Mouse (Mus musculus): ENCODE results near the gene Arl3. TPM values are rescaled to one million over a fixed set of nuclear protein-coding genes. Genes with fewer than 3 reads are reported as not detected.

Gene Arl3
- total RNA-seq, 1 experiment: 39.7 TPM

- Histone ChIP-seq H3K9me3 (ENCODE audit: control insufficient read depth, insufficient read depth, low read depth, low read length) (no peaks in the 10 kb centered on the region), H3K4me3 (ENCODE audit: insufficient read depth in 1 of 2, low read depth in 1 of 2, low read length in 2 of 2, poor library complexity in 1 of 2, severe bottlenecking in 1 of 2) (no peak overlapping the region), H3K36me3 (ENCODE audit: control insufficient read depth, insufficient read depth, low read length, poor library complexity, severe bottlenecking) (no peaks in the 10 kb centered on the region; the same call in 1 of the 2 replicates), H3K9ac (ENCODE audit: insufficient read depth, low read depth, low read length, poor library complexity, severe bottlenecking) (no peak overlapping the region), H3K27ac (ENCODE audit: insufficient read depth, low read depth, low read length, poor library complexity, severe bottlenecking) (no peak overlapping the region), H3K4me1 (ENCODE audit: control insufficient read depth in 2 of 2, insufficient read depth in 2 of 2, low read length in 2 of 2, poor library complexity in 1 of 2) (peaks cover 7 to 12% of the 10 kb centered on the region in 2 experiments; a peak in 3 of 4 replicates)
- DNase-seq (ENCODE audit: low read depth, low spot score): no peak
- in situ Hi-C loops (cut with MboI; ENCODE audit: low sequenced_read_pairs in 2 of 2, unreplicated experiment in 2 of 2): no loop called here
- no peak for TF ChIP-seq CHD2 (IDR thresholded peaks at IDR 0.05; ENCODE audit: low read depth, low read length)
- no peak for TF ChIP-seq MAFK (IDR thresholded peaks at IDR 0.05; ENCODE audit: insufficient read depth, low read depth, low read length)
- TF ChIP-seq ZNF384 (IDR thresholded peaks at IDR 0.05; ENCODE audit: low read depth, low read length): no peak
Observed at GRCm38 (mm10) chr19:46563603-46564002, 9.4 kb downstream of the Arl3 start.

- Histone ChIP-seq H3K27ac (ENCODE audit: insufficient read depth, low read depth, low read length, poor library complexity, severe bottlenecking) (no peak overlapping the region), H3K9me3 (ENCODE audit: control insufficient read depth, insufficient read depth, low read depth, low read length) (no peaks in the 10 kb centered on the region), H3K4me1 (ENCODE audit: control insufficient read depth in 2 of 2, insufficient read depth in 2 of 2, low read length in 2 of 2, poor library complexity in 1 of 2) (peaks cover 7 to 17% of the 10 kb centered on the region in 2 experiments; a peak in 3 of 4 replicates), H3K4me3 (ENCODE audit: insufficient read depth in 1 of 2, low read depth in 1 of 2, low read length in 2 of 2, poor library complexity in 1 of 2, severe bottlenecking in 1 of 2) (no peak overlapping the region), H3K36me3 (ENCODE audit: control insufficient read depth, insufficient read depth, low read length, poor library complexity, severe bottlenecking) (no peaks in the 10 kb centered on the region; the same call in 1 of the 2 replicates), H3K9ac (ENCODE audit: insufficient read depth, low read depth, low read length, poor library complexity, severe bottlenecking) (no peak overlapping the region)
- TF ChIP-seq HCFC1 (IDR thresholded peaks at IDR 0.05; ENCODE audit: borderline replicate concordance, insufficient read depth, low read length): no peak
- TF ChIP-seq CHD2 (IDR thresholded peaks at IDR 0.05; ENCODE audit: low read depth, low read length): no peak
- no peak for TF ChIP-seq MAFK (IDR thresholded peaks at IDR 0.05; ENCODE audit: insufficient read depth, low read depth, low read length)
- no peak for TF ChIP-seq ZC3H11A (IDR thresholded peaks at IDR 0.05; ENCODE audit: borderline replicate concordance, low read depth, low read length)
- no peak for TF ChIP-seq ZNF384 (IDR thresholded peaks at IDR 0.05; ENCODE audit: low read depth, low read length)
- in situ Hi-C loops (cut with MboI; ENCODE audit: low sequenced_read_pairs in 2 of 2, unreplicated experiment in 2 of 2): no loop called here
- DNase-seq (ENCODE audit: low read depth, low spot score): no peak
Observed at GRCm38 (mm10) chr19:46562581-46563515, 10.2 kb downstream of the Arl3 start.

- Histone ChIP-seq H3K9ac (ENCODE audit: insufficient read depth, low read depth, low read length, poor library complexity, severe bottlenecking) (peak overlapping the region; percentile 62; the same call in 1 of the 2 replicates), H3K9me3 (ENCODE audit: control insufficient read depth, insufficient read depth, low read depth, low read length) (no peaks in the 10 kb centered on the region), H3K27ac (ENCODE audit: insufficient read depth, low read depth, low read length, poor library complexity, severe bottlenecking) (no peak overlapping the region), H3K36me3 (ENCODE audit: control insufficient read depth, insufficient read depth, low read length, poor library complexity, severe bottlenecking) (no peaks in the 10 kb centered on the region; the same call in 1 of the 2 replicates), H3K4me1 (ENCODE audit: control insufficient read depth in 2 of 2, insufficient read depth in 2 of 2, low read length in 2 of 2, poor library complexity in 1 of 2) (peaks cover 7 to 19% of the 10 kb centered on the region in 2 experiments; a peak in 3 of 4 replicates), H3K4me3 (ENCODE audit: insufficient read depth in 1 of 2, low read depth in 1 of 2, low read length in 2 of 2, poor library complexity in 1 of 2, severe bottlenecking in 1 of 2) (no peak overlapping the region)
- TF ChIP-seq CHD2 (IDR thresholded peaks at IDR 0.05; ENCODE audit: low read depth, low read length) (no peak), ZNF384 (IDR thresholded peaks at IDR 0.05; ENCODE audit: low read depth, low read length) (no peak), MAFK (IDR thresholded peaks at IDR 0.05; ENCODE audit: insufficient read depth, low read depth, low read length) (no peak), HCFC1 (IDR thresholded peaks at IDR 0.05; ENCODE audit: borderline replicate concordance, insufficient read depth, low read length) (no peak), ZC3H11A (IDR thresholded peaks at IDR 0.05; ENCODE audit: borderline replicate concordance, low read depth, low read length) (no peak)
- peak; percentile 39 for DNase-seq (ENCODE audit: low read depth, low spot score)
- in situ Hi-C loops (cut with MboI; ENCODE audit: low sequenced_read_pairs in 2 of 2, unreplicated experiment in 2 of 2): no loop called here
Observed at GRCm38 (mm10) chr19:46562132-46562531, 10.9 kb downstream of the Arl3 start.

- no peak for DNase-seq (ENCODE audit: low read depth, low spot score)
- Histone ChIP-seq H3K36me3 (ENCODE audit: control insufficient read depth, insufficient read depth, low read length, poor library complexity, severe bottlenecking) (no peaks in the 10 kb centered on the region), H3K27ac (ENCODE audit: insufficient read depth, low read depth, low read length, poor library complexity, severe bottlenecking) (no peak overlapping the region), H3K4me1 (ENCODE audit: control insufficient read depth in 2 of 2, insufficient read depth in 2 of 2, low read length in 2 of 2, poor library complexity in 1 of 2) (peaks cover 2 to 16% of the 10 kb centered on the region in 2 experiments; a peak in 3 of 4 replicates), H3K4me3 (ENCODE audit: insufficient read depth in 1 of 2, low read depth in 1 of 2, low read length in 2 of 2, poor library complexity in 1 of 2, severe bottlenecking in 1 of 2) (peak overlapping the region in 1 of 2 experiments; percentile 11; a peak in 1 of 4 replicates), H3K9me3 (ENCODE audit: control insufficient read depth, insufficient read depth, low read depth, low read length) (no peaks in the 10 kb centered on the region), H3K9ac (ENCODE audit: insufficient read depth, low read depth, low read length, poor library complexity, severe bottlenecking) (no peak overlapping the region)
- in situ Hi-C loops (cut with MboI; ENCODE audit: low sequenced_read_pairs in 2 of 2, unreplicated experiment in 2 of 2): no loop called here
- TF ChIP-seq ZNF384 (IDR thresholded peaks at IDR 0.05; ENCODE audit: low read depth, low read length) (no peak), MAFK (IDR thresholded peaks at IDR 0.05; ENCODE audit: insufficient read depth, low read depth, low read length) (0 out of 2 replicates have a peak, but pooled peaks have one; percentile 15)
Observed at GRCm38 (mm10) chr19:46558631-46559030, 14.4 kb downstream of the Arl3 start.

Measured in ES-E14 (cell line).